8 mouse cellular contexts compared by ENCODE assay signal in the genomic region with DNA sequence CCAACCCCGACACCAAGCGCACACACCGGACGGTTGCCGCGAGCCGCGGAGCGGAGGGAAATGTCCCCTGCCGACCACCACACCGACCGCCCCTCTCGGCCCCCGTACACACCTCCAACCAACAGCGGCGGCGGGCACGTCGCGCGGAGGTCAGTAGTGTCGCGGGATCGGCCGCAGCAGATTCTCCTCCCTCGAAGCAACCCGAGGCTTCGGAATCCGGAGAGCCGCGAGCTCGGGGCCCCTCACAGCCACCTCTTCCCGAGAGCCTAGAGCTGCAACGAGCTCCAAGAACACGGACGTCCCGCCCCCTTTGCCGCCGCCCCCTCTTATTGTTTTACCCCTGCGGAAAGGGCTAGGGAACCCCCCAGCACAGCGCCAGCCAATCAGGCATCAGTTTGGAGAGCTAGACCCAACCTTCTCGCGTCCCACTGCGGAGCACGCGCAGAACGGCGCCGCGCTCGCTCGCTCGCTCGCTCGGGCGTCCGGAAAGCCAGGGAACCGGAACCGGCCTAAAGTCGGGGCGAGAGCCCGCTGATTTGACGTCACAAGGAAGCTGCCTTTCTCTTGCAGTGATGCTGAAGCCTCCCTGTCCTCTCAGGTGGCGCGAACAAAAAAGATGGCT. TPM values are rescaled to one million over a fixed set of nuclear protein-coding genes. Genes with fewer than 3 reads are reported as not detected.
DNase-seq lines count a peak whose midpoint lies in the region; ATAC-seq and TF ChIP-seq lines count a peak whose summit lies in the region.

A gene (minus strand): TSS at position 303 of the 622 bp plus-strand sequence.

- H3K27me3 ChIP-seq in ES-Bruce4 (ENCODE audit: control insufficient read depth, insufficient read depth, low read length, poor library complexity, severe bottlenecking) = no peaks in the 10 kb centered on the region
- H3K27me3 ChIP-seq in forebrain, embryonic 13.5 days = no peaks in the 10 kb centered on the region
- no peaks in the 10 kb centered on the region for H3K27me3 ChIP-seq in liver, postnatal 0 days (ENCODE audit: insufficient read depth, low read length)
- H3K27me3 ChIP-seq in neural tube, embryonic 14.5 days (ENCODE audit: control insufficient read depth, insufficient read depth, low read length) = no peaks in the 10 kb centered on the region

- TF ChIP-seq POLR2A in ES-Bruce4 (IDR thresholded peaks at IDR 0.05; ENCODE audit: insufficient read depth, low read length) = no peak

- H3K4me1 ChIP-seq in ES-Bruce4 (ENCODE audit: control insufficient read depth, insufficient read depth, low read length) = no peaks in the 10 kb centered on the region
- peaks cover 34% of the 10 kb centered on the region for H3K4me1 ChIP-seq in forebrain, embryonic 13.5 days
- peaks cover 28% of the 10 kb centered on the region for H3K4me1 ChIP-seq in liver, postnatal 0 days (ENCODE audit: insufficient read depth)
- H3K4me1 ChIP-seq in neural tube, embryonic 14.5 days (ENCODE audit: control insufficient read depth, insufficient read depth, low read length) = peaks cover 26% of the 10 kb centered on the region

- H3K4me3 ChIP-seq in ES-Bruce4 (ENCODE audit: low read depth, low read length) = peak within 1 kb of the TSS; percentile 95
- peak within 1 kb of the TSS; percentile 97 for H3K4me3 ChIP-seq in forebrain, embryonic 13.5 days
- H3K4me3 ChIP-seq in liver, postnatal 0 days (ENCODE audit: low read depth, low read length) = peak within 1 kb of the TSS; percentile 96
- peak within 1 kb of the TSS; percentile 93 for H3K4me3 ChIP-seq in neural tube, embryonic 14.5 days (ENCODE audit: low read depth, low read length)

- no peak for TF ChIP-seq EP300 in ES-Bruce4 (IDR thresholded peaks at IDR 0.05; ENCODE audit: insufficient read depth, low read depth, low read length)
- no peak; the same call in 1 of the 2 replicates for TF ChIP-seq EP300 in liver, postnatal 0 days (IDR thresholded peaks at IDR 0.05; ENCODE audit: low read depth)

- no peak for TF ChIP-seq CTCF in ES-Bruce4 (IDR thresholded peaks at IDR 0.05; ENCODE audit: low read depth, low read length)
- TF ChIP-seq CTCF in liver, postnatal 0 days (IDR thresholded peaks at IDR 0.05; ENCODE audit: low read depth) = no peak

- intact Hi-C loops in heart, postnatal 10 days (cut with DNase I) = no loop called here

- ATAC-seq in cerebellum, adult (ENCODE audit: insufficient number of reproducible peaks, low FRiP score, low TSS enrichment) = peak; percentile 96
- peak; percentile 98 for ATAC-seq in forebrain, embryonic 13.5 days
- ATAC-seq in liver, postnatal 0 days = peak; percentile 96
- ATAC-seq in neural tube, embryonic 14.5 days (ENCODE audit: low read depth) = peak; percentile 98

- H3K4me2 ChIP-seq in forebrain, embryonic 13.5 days = peak within 1 kb of the TSS; percentile 76
- peak within 1 kb of the TSS; percentile 95 for H3K4me2 ChIP-seq in liver, postnatal 0 days (ENCODE audit: low read depth, low read length)
- H3K4me2 ChIP-seq in neural tube, embryonic 14.5 days (ENCODE audit: low read depth, low read length) = peak within 1 kb of the TSS; percentile 69

- WGBS in forebrain, embryonic 13.5 days = 0% methylated on average over 61 of the region's 65 CpGs
- WGBS in large intestine, adult 2 months = under 1% methylated on average over 65 of the region's 65 CpGs
- under 1% methylated on average over 56 of the region's 65 CpGs for WGBS in liver, postnatal 0 days (ENCODE audit: insufficient replicate concordance)
- WGBS in neural tube, embryonic 14.5 days = under 1% methylated on average over 63 of the region's 65 CpGs

- peak; percentile 98 to 99 for DNase-seq in heart, postnatal 10 days
- DNase-seq in large intestine, adult 2 months (ENCODE audit: low read depth, low spot score) = peak; percentile 96
- DNase-seq in liver, postnatal 0 days = peak; percentile 97
- DNase-seq in testis, postnatal 10 days (ENCODE audit: low spot score) = peak; percentile 98

- no peaks in the 10 kb centered on the region for H3K9me3 ChIP-seq in ES-Bruce4 (replicated peaks; ENCODE audit: control insufficient read depth, insufficient read depth, low read length, poor library complexity, severe bottlenecking)
- H3K9me3 ChIP-seq in forebrain, embryonic 13.5 days (replicated peaks) = no peaks in the 10 kb centered on the region
- H3K9me3 ChIP-seq in liver, postnatal 0 days (ENCODE audit: low read length) = peaks cover 2% of the 10 kb centered on the region; the same call in 1 of the 2 replicates
- H3K9me3 ChIP-seq in neural tube, embryonic 14.5 days (ENCODE audit: control insufficient read depth, low read length) = no peaks in the 10 kb centered on the region

- no peaks in the 10 kb centered on the region for H3K36me3 ChIP-seq in ES-Bruce4 (ENCODE audit: control insufficient read depth, insufficient read depth, low read length, poor library complexity, severe bottlenecking)
- no peaks in the 10 kb centered on the region for H3K36me3 ChIP-seq in forebrain, embryonic 13.5 days (ENCODE audit: poor library complexity, severe bottlenecking)
- no peaks in the 10 kb centered on the region for H3K36me3 ChIP-seq in liver, postnatal 0 days (replicated peaks; ENCODE audit: insufficient read depth, low read length)
- no peaks in the 10 kb centered on the region for H3K36me3 ChIP-seq in neural tube, embryonic 14.5 days (ENCODE audit: control insufficient read depth, insufficient read depth, low read length)

- H3K9ac ChIP-seq in ES-Bruce4 (ENCODE audit: low read depth, poor library complexity, severe bottlenecking) = peak within 1 kb of the TSS; percentile 76
- peak within 1 kb of the TSS; percentile 95 for H3K9ac ChIP-seq in forebrain, embryonic 13.5 days
- peak within 1 kb of the TSS; percentile 93 for H3K9ac ChIP-seq in liver, postnatal 0 days (replicated peaks)
- peak within 1 kb of the TSS; percentile 95 for H3K9ac ChIP-seq in neural tube, embryonic 14.5 days (replicated peaks; ENCODE audit: low read depth, low read length)

- H3K27ac ChIP-seq in ES-Bruce4 (ENCODE audit: insufficient read depth, low read length) = peak within 1 kb of the TSS; percentile 77
- H3K27ac ChIP-seq in forebrain, embryonic 13.5 days = peak within 1 kb of the TSS; percentile 99
- H3K27ac ChIP-seq in liver, postnatal 0 days (ENCODE audit: low read depth) = peak within 1 kb of the TSS; percentile 96
- H3K27ac ChIP-seq in neural tube, embryonic 14.5 days (ENCODE audit: low read depth, low read length) = peak within 1 kb of the TSS; percentile 99

RNA-seq across cellular contexts. Expression of the gene that starts here (rescaled TPM):
- 203 and 213 TPM in 2 replicates for polyA plus RNA-seq in ES-Bruce4 (2011; ENCODE audit: insufficient read depth, insufficient read length, low read depth, missing spikeins)
- 337 and 342 TPM in 2 replicates for polyA plus RNA-seq in forebrain, embryonic 13.5 days (2015; fragmentation: Nextera tagmentation; extraction: Ambion mirVana)
- 10 to 100 TPM; 75.4 to 83.7 TPM for total RNA-seq in heart, postnatal 10 days (2021)
- 17.6 and 21.9 TPM in 2 replicates for polyA plus RNA-seq in large intestine, adult 2 months (2012; rRNA removed)
- polyA plus RNA-seq in liver, postnatal 0 days (2015; fragmentation: Nextera tagmentation; extraction: Ambion mirVana) = 46.7 and 50.1 TPM in 2 replicates
- 406 and 408 TPM in 2 replicates for polyA plus RNA-seq in neural tube, embryonic 14.5 days (2014; fragmentation: Nextera tagmentation; extraction: Ambion mirVana)

Comparison
In these comparisons a context has a peak if more than half of its experiments do, and no peak if none do; other contexts are left out.
1. Peak in every context shown above with its lines: DNase-seq, ATAC-seq, H3K4me3 ChIP-seq and H3K27ac ChIP-seq.